Mouse (Mus musculus) megakaryocyte, embryonic 14.5 days (primary cell): ENCODE measurements around the gene Dixdc1.

ENCODE experiments used
- FLI1 ChIP-seq: IDR thresholded peaks from 2 replicates; pipeline ENCODE4 v1.6.1; 2012; ENCODE audit warnings: low read length, inconsistent platforms, mixed read lengths
- GATA1 ChIP-seq: IDR thresholded peaks from 3 replicates; pipeline ENCODE4 v1.6.1; 2012; ENCODE audit warnings: mixed read lengths, low read length, inconsistent platforms, borderline replicate concordance

DNA sequence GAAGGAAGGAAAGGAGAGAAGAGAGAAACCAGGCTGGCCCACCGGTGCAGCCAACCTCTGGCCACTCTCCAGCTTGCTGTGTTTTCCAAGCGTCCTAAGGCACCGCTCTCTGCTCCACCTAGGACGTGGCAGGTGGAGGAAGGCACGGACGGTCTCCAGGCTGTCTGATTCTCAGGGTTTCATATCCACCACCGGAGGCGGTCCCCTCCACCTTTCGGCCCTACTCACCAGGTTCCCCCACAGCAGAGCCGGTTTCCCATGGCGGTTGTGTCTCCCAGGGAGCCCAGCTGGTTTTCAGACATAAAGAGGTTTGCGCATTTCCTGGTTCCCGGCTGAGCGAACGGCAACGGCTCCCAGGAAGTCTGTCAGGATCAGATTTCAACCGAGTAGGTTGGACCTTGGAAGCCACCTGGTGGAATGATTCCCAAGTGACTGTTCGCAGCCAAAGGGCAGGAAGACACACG lies 6.9 kb upstream of the Dixdc1 start, which contains the start of gene 2310030G06Rik:
- TF ChIP-seq GATA1: no peak
- no peak for TF ChIP-seq FLI1
